Mouse (Mus musculus) liver, adult (tissue): ENCODE data around the gene Ccdc130.

ENCODE experiments used
- GATA4 ChIP-seq: IDR thresholded peaks from 2 replicates; pipeline ENCODE4 v1.6.1; 2014; ENCODE audit warnings: mild to moderate bottlenecking, low read length; ENCODE audit not compliant: insufficient replicate concordance

The Ccdc130 gene

DNA sequence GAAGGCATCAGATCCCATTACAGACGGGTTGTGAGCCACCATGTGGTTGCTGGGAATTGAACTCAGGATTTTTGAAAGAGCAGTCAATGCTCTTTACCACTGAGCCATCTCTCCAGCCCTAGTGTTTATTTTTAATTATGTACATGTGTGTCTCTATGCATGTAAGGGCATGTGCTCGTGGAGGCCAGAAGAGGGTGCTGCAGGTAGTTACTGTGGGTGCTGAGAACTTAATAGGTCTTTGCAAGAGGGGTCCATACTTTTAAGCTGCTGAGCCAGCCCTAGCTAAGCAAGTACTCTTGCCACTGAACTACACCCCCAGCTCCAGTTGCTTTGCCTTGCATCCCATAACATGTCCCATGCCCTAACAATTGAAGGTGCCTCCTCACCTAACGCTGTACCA, 14.3 kb downstream of the Ccdc130 start:
- TF ChIP-seq GATA4: no peak

DNA sequence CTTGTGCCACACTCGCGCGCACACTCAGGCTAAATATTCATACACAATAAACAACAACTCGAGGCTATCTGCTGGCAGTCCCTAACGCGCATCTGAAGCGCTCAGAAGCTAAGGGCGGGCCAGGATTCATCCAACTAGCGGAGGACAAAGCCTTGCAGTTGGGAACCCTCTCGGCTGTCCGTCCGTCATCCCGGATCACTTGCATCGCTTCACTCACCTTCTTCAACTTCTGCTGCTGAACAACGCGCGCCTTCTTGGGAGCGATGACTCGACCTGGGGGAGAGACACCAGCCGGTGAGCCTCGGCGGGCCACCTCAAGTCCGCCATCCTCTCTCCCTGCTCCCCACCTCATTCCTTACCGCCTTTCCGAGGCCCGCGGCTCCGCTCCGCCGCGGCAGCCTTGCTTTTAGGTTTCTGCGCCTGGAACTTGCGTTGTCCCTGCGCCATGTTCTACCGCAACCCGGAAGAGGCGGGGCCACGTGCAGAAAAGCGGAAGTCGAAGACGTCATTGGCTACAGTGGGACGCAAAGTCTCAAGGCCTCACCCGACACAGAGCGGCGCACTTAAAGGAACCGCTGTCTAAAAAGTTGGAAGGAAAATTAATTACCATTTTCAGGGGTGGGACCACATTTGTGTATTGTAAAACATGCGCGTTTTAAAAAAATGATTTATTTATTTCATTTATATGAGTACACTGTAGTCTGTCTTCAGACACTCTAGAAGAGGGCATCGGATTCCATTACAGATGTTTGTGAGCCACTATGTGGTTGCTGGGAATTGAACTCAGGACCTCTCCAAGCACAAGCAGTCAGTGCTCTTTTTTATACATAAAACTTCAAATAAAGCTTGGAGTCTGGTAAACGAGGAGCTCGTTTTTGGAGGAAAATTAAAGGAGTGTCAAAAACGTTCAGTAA, 20.7 kb downstream of the Ccdc130 start, which contains the start of gene D8Ertd738e:
TSS of gene D8Ertd738e (minus strand) at position 463 of the 914 bp plus-strand sequence.
- TF ChIP-seq GATA4: no peak

GRCm38 (mm10) chr8:84241821-84242220, 28.4 kb downstream of the Ccdc130 start:
- TF ChIP-seq GATA4: no peak

- TF ChIP-seq GATA4: no peak
Observed at GRCm38 (mm10) chr8:84241167-84241566, 29.0 kb downstream of the Ccdc130 start.

GRCm38 (mm10) chr8:84237542-84238229, 32.5 kb downstream of the Ccdc130 start:
- TF ChIP-seq GATA4: no peak

DNA sequence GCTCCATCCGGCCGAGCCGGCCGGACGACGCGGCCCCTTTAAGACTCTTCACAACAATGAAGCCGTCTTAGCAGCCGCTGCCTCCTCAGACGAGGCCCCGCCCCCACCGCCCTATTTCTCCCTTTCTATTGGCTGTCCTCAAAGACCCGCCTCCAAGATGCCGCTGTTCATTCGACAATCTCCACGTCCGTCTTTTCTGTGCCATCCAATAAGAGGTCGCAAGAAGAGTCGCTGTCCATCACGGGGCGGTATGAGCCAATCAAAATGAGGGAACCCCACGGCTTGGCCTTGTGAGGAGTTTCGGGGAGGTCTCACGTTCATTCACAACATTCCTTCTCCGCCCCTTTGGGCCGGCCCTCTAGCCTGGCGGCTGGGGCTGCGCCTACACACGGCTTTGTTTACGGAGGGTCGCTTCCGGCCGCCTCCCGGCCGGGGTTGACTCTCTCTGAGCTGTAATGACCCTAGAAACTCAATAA, 33.1 kb downstream of the Ccdc130 start, which contains the start of gene Zswim4:
TSS of gene Zswim4 (minus strand) at position 58 of the 476 bp plus-strand sequence.
- TF ChIP-seq GATA4: no peak

DNA sequence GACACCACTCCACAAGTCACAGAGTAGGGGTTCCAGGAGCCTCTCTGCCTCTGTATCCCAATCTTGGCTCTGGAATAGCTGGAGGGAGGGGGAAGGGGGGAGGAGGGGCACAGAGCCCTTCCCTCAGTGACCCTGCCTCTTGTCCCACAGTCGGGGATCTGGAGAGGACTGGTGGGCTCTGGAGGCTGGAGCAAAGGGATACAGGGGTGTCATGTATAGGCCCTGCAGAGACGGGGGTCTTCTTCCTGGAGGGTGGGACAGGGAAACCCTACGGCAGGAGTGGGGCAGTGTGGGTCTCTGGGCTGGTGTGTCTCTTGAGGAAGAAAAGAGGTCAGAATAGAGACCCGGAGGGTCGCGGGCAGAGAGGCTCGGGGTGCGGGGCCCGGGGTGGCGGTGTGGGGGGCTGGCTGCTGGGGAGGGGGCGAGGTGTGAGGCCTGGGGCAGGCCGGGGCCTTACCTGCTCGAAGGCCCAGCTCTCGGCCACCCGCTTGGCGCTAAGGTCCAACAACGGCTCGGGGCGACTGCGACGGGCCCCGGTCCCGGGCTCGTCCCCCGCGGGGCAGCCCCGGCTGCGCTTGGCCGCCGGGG, 33.7 kb downstream of the Ccdc130 start:
- no peak for TF ChIP-seq GATA4

DNA sequence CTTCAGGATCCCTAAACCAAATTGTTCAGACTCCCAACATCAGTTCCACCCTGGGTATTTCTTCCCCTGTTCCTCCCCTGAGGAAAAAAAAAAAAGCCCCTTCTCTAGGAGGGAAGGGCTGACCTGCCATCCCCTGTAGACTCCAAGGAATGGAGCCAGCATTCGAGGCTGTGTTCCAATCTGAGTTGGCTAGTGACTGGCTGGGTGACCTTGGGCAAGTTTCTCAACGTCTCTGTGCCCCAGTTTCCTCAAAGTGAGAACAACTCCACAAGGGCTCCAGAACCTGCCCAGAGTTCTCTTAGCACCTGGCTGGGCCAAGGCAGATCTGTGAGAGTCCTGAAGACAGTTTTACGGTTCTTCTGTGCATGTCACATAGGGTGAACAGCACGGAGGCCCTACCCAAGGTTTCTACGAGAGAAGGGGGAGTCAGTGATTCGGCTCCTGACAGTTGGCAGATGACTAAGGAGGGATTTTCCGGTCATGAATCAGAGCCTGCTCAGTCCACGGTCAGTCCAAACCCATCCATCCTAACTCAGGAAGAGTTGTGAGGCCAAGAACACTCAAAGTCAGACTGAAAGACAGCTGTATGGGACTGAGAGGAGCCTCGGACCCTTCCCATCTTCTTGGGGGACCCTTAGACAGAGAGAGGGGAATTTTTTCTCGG, 34.3 kb downstream of the Ccdc130 start:
- no peak for TF ChIP-seq GATA4

GRCm38 (mm10) chr8:84233055-84233454, 37.1 kb downstream of the Ccdc130 start:
- TF ChIP-seq GATA4: no peak

GRCm38 (mm10) chr8:84230735-84231134, 39.4 kb downstream of the Ccdc130 start:
- no peak for TF ChIP-seq GATA4

DNA sequence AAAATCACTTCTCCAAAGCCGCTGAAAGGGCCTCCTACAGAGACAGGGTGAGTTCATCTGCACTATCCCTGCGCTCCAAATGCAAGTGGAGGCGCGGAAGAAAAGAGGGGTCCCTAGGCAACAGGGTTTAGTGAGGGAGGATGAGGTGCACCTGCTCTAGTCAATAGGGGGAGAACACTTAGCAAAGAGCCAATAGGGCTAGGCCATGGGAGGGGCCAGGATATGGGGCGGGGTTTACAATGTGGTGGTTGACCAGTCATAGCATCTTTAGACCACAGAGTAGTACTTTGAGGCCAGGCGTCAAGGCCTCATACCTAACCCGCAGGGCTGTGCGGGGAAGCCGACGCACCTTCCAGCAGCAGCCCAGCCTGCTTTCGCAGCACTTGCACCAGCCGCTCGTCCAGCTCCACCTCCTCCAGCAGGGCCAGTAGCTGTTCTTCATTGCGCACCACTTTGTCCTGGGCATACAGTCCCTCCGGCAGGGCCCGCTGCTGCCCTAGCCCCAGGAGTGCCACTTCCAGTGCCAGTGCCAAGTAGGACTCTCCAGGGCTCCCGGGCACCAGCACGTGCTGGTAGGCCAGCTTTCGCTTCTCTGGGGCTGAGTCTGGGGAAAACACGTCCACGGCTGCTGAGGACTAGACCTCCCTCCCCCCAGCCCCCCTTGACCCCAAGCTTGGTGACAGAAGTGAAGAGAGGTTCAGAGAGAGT, 46.7 kb downstream of the Ccdc130 start:
- no peak for TF ChIP-seq GATA4

- no peak for TF ChIP-seq GATA4
Observed at GRCm38 (mm10) chr8:84222566-84223165, 47.5 kb downstream of the Ccdc130 start.

DNA sequence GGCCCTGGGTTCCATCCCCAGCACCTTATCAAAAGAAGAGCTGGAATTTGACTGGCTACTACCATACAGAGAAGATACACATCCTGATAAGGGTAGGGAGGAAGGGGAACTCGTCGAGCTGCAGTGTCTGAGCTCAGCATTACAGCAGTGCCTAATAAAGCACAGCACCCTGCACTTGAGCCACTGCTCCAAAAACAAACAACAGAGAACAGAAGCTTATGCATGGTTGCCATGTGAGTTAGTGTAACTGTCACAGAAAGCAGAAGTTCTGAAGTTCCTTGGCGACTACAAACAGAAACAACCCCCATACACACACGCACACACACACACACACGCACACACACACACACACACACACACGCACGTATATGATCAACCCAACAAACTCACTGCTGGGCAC, 50.1 kb downstream of the Ccdc130 start:
- TF ChIP-seq GATA4: no peak

- no peak for TF ChIP-seq GATA4
Observed at GRCm38 (mm10) chr8:84218143-84218542, 52.0 kb downstream of the Ccdc130 start.
